Mouse (Mus musculus) ES-E14 (cell line): Measurements from ENCODE around the gene G6pdx. TPM values are rescaled to one million over a fixed set of nuclear protein-coding genes. Genes with fewer than 3 reads are reported as not detected.

ENCODE experiments used
- DNase-seq: peaks from one replicate; pipeline ENCODE4 v3.0.0-alpha.2; 2013; ENCODE audit warnings: low read depth, low spot score
- H3K27ac ChIP-seq: 2 replicates; pipeline ENCODE4 v1.5.1; 2012; ENCODE audit warnings: low read depth, mild to moderate bottlenecking, low read length, moderate library complexity, mixed read lengths; ENCODE audit not compliant: poor library complexity, insufficient read depth, severe bottlenecking
- H3K36me3 ChIP-seq: 2 replicates; pipeline ENCODE4 v1.6.1; 2012; ENCODE audit warnings: mild to moderate bottlenecking, low read length, moderate library complexity, mixed read lengths; ENCODE audit not compliant: control insufficient read depth, poor library complexity, insufficient read depth, severe bottlenecking
- H3K4me1 ChIP-seq, 2 experiments: fragments of 150-350 bp in 1 of 2; sonication (generic) in 1 of 2; 2 replicates each; pipeline ENCODE4 v1.6.1; 2012; ENCODE audit warnings: low read length in 2 of 2, mild to moderate bottlenecking in 1 of 2, mixed read lengths in 1 of 2; ENCODE audit not compliant: control insufficient read depth in 2 of 2, insufficient read depth in 2 of 2, poor library complexity in 1 of 2
- H3K4me3 ChIP-seq, 2 experiments: fragments of 150-350 bp in 1 of 2; sonication (generic) in 1 of 2; 2 replicates each; pipeline ENCODE4 v1.5.1; 2012; ENCODE audit warnings: low read length in 2 of 2, low read depth in 1 of 2, mild to moderate bottlenecking in 1 of 2, mixed read lengths in 1 of 2; ENCODE audit not compliant: insufficient read depth in 1 of 2, poor library complexity in 1 of 2, severe bottlenecking in 1 of 2
- H3K9ac ChIP-seq: 2 replicates; pipeline ENCODE4 v1.6.1; 2012; ENCODE audit warnings: low read depth, mild to moderate bottlenecking, low read length, mixed read lengths; ENCODE audit not compliant: poor library complexity, insufficient read depth, severe bottlenecking
- H3K9me3 ChIP-seq: fragments of 150-350 bp; sonication (generic); 2 replicates; pipeline ENCODE4 v1.6.1; 2012; ENCODE audit warnings: low read depth, mild to moderate bottlenecking, low read length; ENCODE audit not compliant: control insufficient read depth, insufficient read depth
- CHD2 ChIP-seq: IDR thresholded peaks from 2 replicates; pipeline ENCODE4 v1.6.1; 2014; ENCODE audit warnings: mild to moderate bottlenecking, low read depth, low read length, inconsistent platforms
- HCFC1 ChIP-seq: IDR thresholded peaks from 2 replicates; pipeline ENCODE4 v1.6.1; 2012; ENCODE audit warnings: low read length, inconsistent platforms, borderline replicate concordance; ENCODE audit not compliant: insufficient read depth
- MAFK ChIP-seq: IDR thresholded peaks from 2 replicates; pipeline ENCODE4 v1.6.1; 2014; ENCODE audit warnings: mild to moderate bottlenecking, low read depth, low read length, inconsistent platforms; ENCODE audit not compliant: insufficient read depth
- ZC3H11A ChIP-seq: IDR thresholded peaks from 2 replicates; pipeline ENCODE4 v1.6.1; 2012; ENCODE audit warnings: low read depth, mild to moderate bottlenecking, inconsistent platforms, low read length, borderline replicate concordance
- ZNF384 ChIP-seq: IDR thresholded peaks from 2 replicates; pipeline ENCODE4 v1.6.1; 2012; ENCODE audit warnings: low read depth, low read length, inconsistent platforms
- in situ Hi-C, 2 experiments: fragments of 600-800 bp; cut with MboI; formaldehyde crosslinking; loops; one replicate each; pipeline ENCODE4 v1.15.1; 2025; ENCODE audit warnings: low sequenced_read_pairs in 2 of 2, inconsistent platforms in 1 of 2; ENCODE audit not compliant: unreplicated experiment in 2 of 2
- total RNA-seq: library from RNA; depleted of rRNA; stranded (reverse); fragments of 300-350 nt; gene quantifications from 2 replicates; pipeline ENCODE4 v1.2.3, GENCODE M21; 2012

The G6pdx gene
- total RNA-seq, 1 experiment, result 30.1 TPM

GRCm38 (mm10) chrX:74388153-74388552 is 40.8 kb downstream of the G6pdx start:
- Histone ChIP-seq H3K36me3 (0 out of 2 replicates have a peak, but pooled peaks cover 2% of the 10 kb centered on the region), H3K4me3 (no peak overlapping the region), H3K9ac (no peak overlapping the region), H3K27ac (no peak overlapping the region), H3K9me3 (no peaks in the 10 kb centered on the region), H3K4me1 (no peaks in the 10 kb centered on the region)
- DNase-seq, result no peak
- in situ Hi-C loops, result no loop called here
- TF ChIP-seq HCFC1 (no peak), ZC3H11A (no peak), MAFK (no peak), ZNF384 (no peak)

GRCm38 (mm10) chrX:74384451-74384850 is 44.5 kb downstream of the G6pdx start:
- no peaks in the 10 kb centered on the region for H3K4me1 ChIP-seq
- in situ Hi-C loops, result no loop called here
- DNase-seq, result no peak
- no peaks in the 10 kb centered on the region for H3K9me3 ChIP-seq
- no peak overlapping the region for H3K4me3 ChIP-seq
- no peak overlapping the region for H3K27ac ChIP-seq
- H3K36me3 ChIP-seq, result 0 out of 2 replicates have a peak, but pooled peaks cover 2% of the 10 kb centered on the region
- no peak for TF ChIP-seq ZC3H11A
- TF ChIP-seq MAFK, result no peak
- no peak for TF ChIP-seq ZNF384
- no peak for TF ChIP-seq HCFC1
- TF ChIP-seq CHD2, result no peak
- no peak overlapping the region for H3K9ac ChIP-seq

DNA sequence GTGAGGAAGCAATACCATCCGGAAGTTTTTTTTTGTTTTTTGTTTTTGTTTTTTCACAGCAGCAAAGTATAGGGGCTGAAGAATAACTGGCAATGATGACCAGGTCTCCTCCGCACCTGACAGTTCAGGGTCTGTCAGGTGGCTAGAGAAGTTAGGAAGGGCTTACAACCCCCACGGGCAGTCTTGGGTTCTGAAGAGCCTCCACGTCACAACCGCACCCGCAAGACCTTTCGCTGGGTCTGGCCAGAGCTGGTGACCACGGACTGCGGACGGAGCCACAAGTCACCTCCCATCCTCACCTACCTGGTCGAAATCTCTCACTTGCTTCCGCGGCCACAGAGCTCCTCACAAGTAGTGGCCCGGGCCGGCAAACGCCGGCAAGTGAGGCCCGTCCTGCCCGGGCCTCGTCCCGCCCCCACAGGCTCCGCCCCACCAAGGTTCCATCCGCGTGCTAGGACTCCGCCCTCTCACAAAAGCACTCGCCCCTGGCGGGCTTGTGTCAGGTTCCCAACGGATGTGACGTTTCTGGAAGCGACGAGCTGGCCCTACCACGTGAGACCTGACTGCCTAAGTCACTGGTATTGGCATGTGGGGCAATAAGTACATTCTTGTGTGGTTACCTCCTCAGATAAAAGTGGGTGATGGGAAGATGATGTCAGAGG is 56.0 kb downstream of the G6pdx start, which contains the start of the genes Ubl4a and Slc10a3:
Gene Ubl4a, minus strand, starts transcription at position 331 of the 662 bp plus-strand sequence.
Gene Slc10a3, minus strand, starts transcription at position 462 of the 662 bp plus-strand sequence.
- Histone ChIP-seq H3K4me1 (peaks cover 0 to 4% of the 10 kb centered on the region in 2 experiments; a peak in 1 of 4 replicates), H3K36me3 (no peaks in the 10 kb centered on the region), H3K4me3 (peak within 1 kb of the TSS; percentile 61 to 63), H3K9ac (peak within 1 kb of the TSS; percentile 71), H3K9me3 (no peaks in the 10 kb centered on the region), H3K27ac (no peak within 1 kb of the TSS)
- DNase-seq, result peak; percentile 73
- TF ChIP-seq CHD2, result no peak
- 0 out of 2 replicates have a peak, but pooled peaks have one; percentile 37 for TF ChIP-seq HCFC1
- TF ChIP-seq ZNF384, result no peak
- TF ChIP-seq ZC3H11A, result no peak
- in situ Hi-C loops, result no loop called here

DNA sequence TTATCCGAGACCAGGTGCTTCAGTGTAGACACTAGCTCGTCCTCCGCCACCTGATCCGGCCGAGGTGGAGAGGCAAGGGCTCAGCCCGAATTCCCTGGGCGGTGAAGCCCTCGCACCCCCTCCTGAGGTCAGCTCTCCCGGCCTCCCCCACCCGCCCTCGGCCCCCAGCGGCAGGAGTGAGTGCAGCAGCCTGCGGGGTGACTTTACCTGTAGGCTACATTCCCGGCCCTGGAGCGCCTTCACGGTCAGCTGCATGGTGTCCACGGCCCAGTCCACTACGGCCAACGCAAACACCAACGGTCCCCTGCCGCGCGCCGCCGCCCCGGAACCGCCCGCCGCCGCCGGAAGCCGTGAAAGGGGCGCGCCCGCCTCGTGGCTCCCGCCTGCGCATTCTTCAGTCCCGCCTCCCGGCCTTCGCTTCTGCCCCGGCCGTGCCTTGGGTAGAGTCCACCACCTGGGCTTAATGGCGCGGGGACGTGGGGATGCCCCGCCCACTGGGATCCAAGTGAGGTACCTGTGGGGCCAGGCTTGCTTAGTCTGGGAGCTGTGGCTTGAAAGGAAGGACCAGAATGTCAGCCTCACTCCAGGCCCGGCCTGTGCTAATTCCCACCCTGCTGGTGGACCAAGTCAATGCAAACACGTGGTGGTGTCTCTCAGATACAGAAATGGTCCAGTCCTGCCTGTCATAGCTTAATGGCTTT is 60.6 kb downstream of the G6pdx start:
- no peak for DNase-seq
- Histone ChIP-seq H3K36me3 (no peaks in the 10 kb centered on the region), H3K9ac (peak overlapping the region; percentile 91), H3K4me3 (peak overlapping the region; percentile 75 to 77), H3K9me3 (no peaks in the 10 kb centered on the region), H3K4me1 (peaks cover 0 to 9% of the 10 kb centered on the region in 2 experiments; a peak in 1 of 4 replicates), H3K27ac (0 out of 2 replicates have a peak overlapping the region, but pooled peaks have one; percentile 27)
- TF ChIP-seq MAFK, result no peak
- no peak for TF ChIP-seq ZC3H11A
- no peak for TF ChIP-seq ZNF384
- in situ Hi-C loops, result no loop called here
